Comparison of ENCODE assay signal across 22 mouse cellular contexts in the genomic region with DNA sequence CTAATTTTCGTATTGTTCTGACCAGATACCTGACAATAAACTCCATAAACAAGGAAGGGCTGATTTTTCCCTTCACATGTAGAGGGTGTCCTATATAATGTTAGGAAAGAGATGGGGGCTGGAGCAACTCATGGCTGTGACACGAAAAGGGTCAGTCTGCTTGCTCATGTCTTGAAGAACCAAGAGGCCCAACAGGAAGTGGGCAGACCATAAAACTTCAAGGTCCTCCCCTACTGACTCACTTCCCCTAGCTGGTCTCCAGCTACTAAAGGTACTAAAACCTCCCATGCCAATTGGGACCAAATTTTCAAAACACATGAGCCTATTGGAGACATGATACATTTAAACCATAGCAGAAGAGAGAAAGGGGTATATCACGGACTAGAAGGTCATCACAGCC.
"Had no signal": no experiment of that assay in that cellular context is flagged by ENCODE, and none has a peak within 500 bp of the region (broad histone marks: within the 10 kb centered on the region; RNA-seq: fewer than 3 reads in every experiment).

No protein-coding gene starts in this region.

- H3K27ac ChIP-seq: kidney, postnatal 0 days; layer of hippocampus, adult 2 months; limb, embryonic 10.5 days; limb, embryonic 13.5 days; liver, embryonic 13.5 days; macrophage; midbrain, embryonic 12.5 days; midbrain, embryonic 15.5 days; neural tube, embryonic 12.5 days; neural tube, embryonic 15.5 days had no signal

- H3K4me1 ChIP-seq: limb, embryonic 10.5 days; limb, embryonic 13.5 days; liver, embryonic 13.5 days; midbrain, embryonic 12.5 days; midbrain, embryonic 15.5 days; neural tube, embryonic 12.5 days; neural tube, embryonic 15.5 days had no signal

- H3K36me3 ChIP-seq: limb, embryonic 10.5 days; limb, embryonic 13.5 days; liver, embryonic 13.5 days; midbrain, embryonic 12.5 days; midbrain, embryonic 15.5 days; neural tube, embryonic 12.5 days; neural tube, embryonic 15.5 days had no signal

- ATAC-seq: intestine, postnatal 0 days; midbrain, embryonic 15.5 days had no signal

- DNase-seq: kidney, adult 2 months; kidney, postnatal 25 days; layer of hippocampus, adult 9-11 months; liver; liver, embryonic 13.5 days; lung, adult 2 months; lung, postnatal 14 days; right cerebral cortex, adult 18-20 months; right cerebral cortex, postnatal 14 days; spleen, adult 18-20 months; thymus, adult 18-20 months; thymus, postnatal 4 days had no signal

- H3K4me3 ChIP-seq: layer of hippocampus, adult 2 months; limb, embryonic 10.5 days; limb, embryonic 13.5 days; liver, embryonic 13.5 days; midbrain, embryonic 12.5 days; midbrain, embryonic 15.5 days; neural tube, embryonic 12.5 days; neural tube, embryonic 15.5 days had no signal

- H3K9me3 ChIP-seq: limb, embryonic 10.5 days; limb, embryonic 13.5 days; liver, embryonic 13.5 days; midbrain, embryonic 12.5 days; midbrain, embryonic 15.5 days; neural tube, embryonic 12.5 days; neural tube, embryonic 15.5 days had no signal

- H3K27me3 ChIP-seq: limb, embryonic 13.5 days; liver, embryonic 13.5 days; midbrain, embryonic 12.5 days; midbrain, embryonic 15.5 days; neural tube, embryonic 12.5 days; neural tube, embryonic 15.5 days had no signal
